Mouse (Mus musculus): ENCODE measurements around the gene Fbxl13.

The Fbxl13 gene

DNA sequence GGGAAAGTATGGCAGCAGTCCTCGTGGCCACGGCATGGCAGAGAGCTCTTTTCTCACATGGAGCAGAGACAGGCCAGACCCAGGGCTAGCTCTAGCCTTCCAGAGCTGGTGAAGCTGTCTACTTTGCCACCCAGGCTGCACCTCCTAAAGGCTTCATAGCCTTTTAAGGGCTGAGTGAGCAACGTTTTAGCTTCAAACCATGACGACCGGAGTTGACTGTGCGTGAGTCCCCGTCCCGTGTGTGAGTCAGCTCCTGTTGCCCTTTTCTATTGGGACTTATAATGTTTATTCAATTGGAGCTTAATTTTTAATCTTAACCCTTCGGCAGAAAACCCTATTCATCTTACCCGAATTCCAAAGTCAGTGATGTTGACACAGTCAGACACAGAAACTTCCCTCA, 145.3 kb downstream of the Fbxl13 start:
- no peak for DNase-seq (ENCODE audit: low read depth, low spot score)
- Histone ChIP-seq H3K36me3 (ENCODE audit: control insufficient read depth, insufficient read depth, low read length, poor library complexity, severe bottlenecking) (no peaks in the 10 kb centered on the region), H3K27me3 (ENCODE audit: control insufficient read depth, insufficient read depth, low read length, poor library complexity, severe bottlenecking) (no peaks in the 10 kb centered on the region)

DNA sequence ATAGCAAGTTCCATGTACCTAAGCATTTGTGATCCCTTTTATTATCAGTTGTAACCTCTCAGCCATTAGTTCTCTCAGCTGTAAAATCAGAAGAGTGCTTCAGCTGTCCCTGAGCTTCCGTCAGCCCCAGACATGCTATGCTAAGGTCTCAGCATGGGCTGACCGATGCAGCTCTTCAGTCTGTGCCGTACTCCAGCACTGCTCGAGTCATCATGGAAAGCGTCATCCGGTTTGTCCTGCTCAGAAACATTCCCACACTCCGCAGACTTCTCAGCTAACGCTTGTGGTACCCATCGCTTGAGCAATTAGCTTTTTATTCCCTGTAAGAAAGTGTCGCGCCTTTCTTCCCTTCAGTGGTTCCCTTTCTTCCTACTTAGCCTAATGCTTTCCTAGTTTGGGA, 146.5 kb downstream of the Fbxl13 start:
- H3K36me3 ChIP-seq (ENCODE audit: control insufficient read depth, insufficient read depth, low read length, poor library complexity, severe bottlenecking): no peaks in the 10 kb centered on the region
- no peak for DNase-seq (ENCODE audit: low read depth, low spot score)
- H3K27me3 ChIP-seq (ENCODE audit: control insufficient read depth, insufficient read depth, low read length, poor library complexity, severe bottlenecking): no peaks in the 10 kb centered on the region

DNA sequence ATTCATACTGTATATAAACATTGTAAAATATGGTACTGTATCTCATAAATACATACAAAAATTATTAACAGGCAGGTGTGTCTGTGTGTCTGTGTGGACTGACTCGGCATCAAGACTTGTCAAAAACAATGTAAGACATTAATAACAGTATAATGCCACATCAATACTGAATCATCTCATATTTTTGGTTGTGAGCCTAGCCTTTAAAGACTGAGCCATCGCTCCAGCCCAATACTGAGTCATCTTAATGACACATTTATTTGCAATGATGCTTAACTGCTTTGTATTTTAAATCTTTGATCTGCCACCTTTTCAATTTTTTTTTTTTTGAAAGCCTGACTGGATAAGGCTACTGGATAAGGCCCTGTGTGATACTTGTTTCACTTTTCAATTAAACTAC, 146.9 kb downstream of the Fbxl13 start:
- DNase-seq (ENCODE audit: low read depth, low spot score): no peak
- Histone ChIP-seq H3K36me3 (ENCODE audit: control insufficient read depth, insufficient read depth, low read length, poor library complexity, severe bottlenecking) (no peaks in the 10 kb centered on the region), H3K27me3 (ENCODE audit: control insufficient read depth, insufficient read depth, low read length, poor library complexity, severe bottlenecking) (no peaks in the 10 kb centered on the region)

DNA sequence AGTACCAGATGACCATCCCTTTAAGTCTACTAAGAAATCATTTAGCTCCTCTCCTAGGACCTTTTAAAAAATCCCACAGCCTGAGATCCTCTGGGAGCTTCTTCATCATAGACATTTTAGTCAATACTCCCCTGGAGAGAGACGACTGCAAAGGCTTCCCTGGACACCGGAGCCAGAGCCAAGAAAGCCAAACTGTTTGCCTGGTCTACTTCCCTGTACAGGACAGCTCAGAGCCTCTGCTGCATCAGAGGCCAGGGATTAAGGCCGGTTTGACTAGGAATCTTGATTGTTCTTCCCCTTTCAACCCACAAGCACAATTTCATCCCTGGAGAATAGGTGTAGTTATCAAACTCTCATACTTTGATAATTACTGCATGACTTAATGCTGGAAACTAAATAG, 148.6 kb downstream of the Fbxl13 start:
- DNase-seq (ENCODE audit: low read depth, low spot score): no peak
- no peaks in the 10 kb centered on the region for H3K36me3 ChIP-seq (ENCODE audit: control insufficient read depth, insufficient read depth, low read length, poor library complexity, severe bottlenecking)
- no peaks in the 10 kb centered on the region for H3K27me3 ChIP-seq (ENCODE audit: control insufficient read depth, insufficient read depth, low read length, poor library complexity, severe bottlenecking)

DNA sequence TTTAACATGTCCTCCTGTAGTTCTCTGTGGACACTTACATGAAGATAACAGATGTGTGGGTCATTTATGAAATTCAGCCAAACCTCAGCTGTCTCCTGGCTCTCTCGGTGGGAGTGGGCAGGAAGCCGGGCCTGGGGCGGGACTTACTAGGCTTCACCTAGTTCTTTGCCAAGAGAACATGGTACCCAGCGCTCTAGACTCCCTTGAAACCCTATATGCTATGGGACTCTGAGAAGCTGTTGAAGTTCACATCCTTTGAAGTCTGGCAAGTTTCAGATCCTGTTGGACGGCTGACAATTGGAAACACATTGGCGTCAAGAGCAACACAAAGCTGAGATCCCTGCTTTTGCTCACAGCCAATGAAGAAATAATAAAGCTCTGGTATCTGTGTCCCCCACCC, 149.1 kb downstream of the Fbxl13 start:
- Histone ChIP-seq H3K36me3 (ENCODE audit: control insufficient read depth, insufficient read depth, low read length, poor library complexity, severe bottlenecking) (no peaks in the 10 kb centered on the region), H3K27me3 (ENCODE audit: control insufficient read depth, insufficient read depth, low read length, poor library complexity, severe bottlenecking) (no peaks in the 10 kb centered on the region)
- DNase-seq (ENCODE audit: low read depth, low spot score): no peak

DNA sequence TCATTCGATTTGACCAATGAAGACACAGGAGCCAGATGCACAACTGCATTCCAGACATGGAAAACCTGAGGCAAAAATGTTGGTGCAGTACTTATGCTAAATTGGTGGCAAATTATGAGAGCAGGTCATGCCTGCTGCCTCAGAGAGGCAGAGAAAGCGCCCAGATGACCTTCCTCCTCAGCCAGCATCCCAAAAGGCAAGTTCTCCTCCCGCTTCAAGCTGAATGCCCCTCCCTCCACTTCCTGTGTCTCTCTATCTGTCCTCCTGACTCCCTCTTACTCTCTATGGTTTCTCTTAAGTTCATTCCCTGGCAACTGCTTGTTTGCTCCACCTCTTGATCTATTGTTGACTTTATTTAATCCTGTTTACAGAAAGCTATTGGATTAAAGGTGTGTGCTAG, 150.7 kb downstream of the Fbxl13 start:
- no peak for DNase-seq (ENCODE audit: low read depth, low spot score)
- no peaks in the 10 kb centered on the region for H3K27me3 ChIP-seq (ENCODE audit: control insufficient read depth, insufficient read depth, low read length, poor library complexity, severe bottlenecking)
- no peaks in the 10 kb centered on the region for H3K36me3 ChIP-seq (ENCODE audit: control insufficient read depth, insufficient read depth, low read length, poor library complexity, severe bottlenecking)

DNA sequence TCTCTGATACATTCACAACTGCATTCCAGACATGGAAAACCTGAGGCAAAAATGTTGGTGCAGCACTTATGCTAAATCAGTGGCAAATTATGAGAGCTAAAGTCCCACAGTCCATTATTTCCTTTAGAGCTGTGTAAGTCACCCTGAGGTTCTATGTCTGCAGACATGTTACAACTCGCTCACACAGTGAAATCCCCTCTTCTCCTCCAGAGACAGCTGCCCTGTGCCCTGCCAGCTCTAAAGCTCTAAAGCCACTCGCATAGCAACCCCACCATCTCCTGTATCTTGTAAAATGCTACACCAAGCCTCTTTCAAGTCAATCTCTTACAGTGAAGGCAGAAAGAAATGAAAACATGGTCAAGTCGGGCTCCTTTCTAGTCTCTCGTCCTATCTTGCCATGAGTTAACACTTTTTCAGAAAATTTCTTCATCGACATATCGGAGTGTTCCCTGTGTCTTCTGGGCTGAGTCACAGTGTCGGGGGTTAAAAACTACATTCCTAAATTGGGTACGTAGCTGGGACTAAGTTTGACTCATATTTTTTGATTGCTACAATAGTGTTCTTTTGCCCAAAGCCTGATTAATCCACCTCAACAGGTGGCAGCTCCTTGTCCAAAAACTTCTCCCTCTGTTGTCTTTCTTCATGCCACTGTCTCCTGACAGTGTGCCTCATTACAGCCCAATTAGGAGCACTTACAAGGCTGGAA, 152.0 kb downstream of the Fbxl13 start:
- DNase-seq (ENCODE audit: low read depth, low spot score): no peak
- Histone ChIP-seq H3K36me3 (ENCODE audit: control insufficient read depth, insufficient read depth, low read length, poor library complexity, severe bottlenecking) (no peaks in the 10 kb centered on the region), H3K27me3 (ENCODE audit: control insufficient read depth, insufficient read depth, low read length, poor library complexity, severe bottlenecking) (no peaks in the 10 kb centered on the region)

DNA sequence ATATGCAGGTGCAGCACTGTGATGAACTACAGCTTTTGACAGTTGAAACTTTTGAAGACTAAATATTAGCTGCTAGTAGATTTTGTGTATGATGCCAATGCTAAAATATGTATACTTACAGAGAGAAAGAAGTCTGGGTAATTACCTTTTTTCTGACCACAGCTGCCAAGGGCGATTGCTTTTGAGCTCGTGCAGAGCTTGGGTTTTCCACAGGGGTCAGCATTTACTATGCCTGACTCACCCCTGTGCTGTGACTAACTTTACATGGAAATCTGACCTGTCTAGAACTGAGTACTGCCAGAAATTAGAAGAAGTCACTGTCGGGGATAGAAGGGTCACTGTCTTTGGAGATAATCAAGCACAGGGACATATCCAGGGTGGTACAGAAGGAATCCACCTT, 153.2 kb downstream of the Fbxl13 start:
- H3K36me3 ChIP-seq (ENCODE audit: control insufficient read depth, insufficient read depth, low read length, poor library complexity, severe bottlenecking): no peaks in the 10 kb centered on the region
- DNase-seq (ENCODE audit: low read depth, low spot score): no peak
- no peaks in the 10 kb centered on the region for H3K27me3 ChIP-seq (ENCODE audit: control insufficient read depth, insufficient read depth, low read length, poor library complexity, severe bottlenecking)

DNA sequence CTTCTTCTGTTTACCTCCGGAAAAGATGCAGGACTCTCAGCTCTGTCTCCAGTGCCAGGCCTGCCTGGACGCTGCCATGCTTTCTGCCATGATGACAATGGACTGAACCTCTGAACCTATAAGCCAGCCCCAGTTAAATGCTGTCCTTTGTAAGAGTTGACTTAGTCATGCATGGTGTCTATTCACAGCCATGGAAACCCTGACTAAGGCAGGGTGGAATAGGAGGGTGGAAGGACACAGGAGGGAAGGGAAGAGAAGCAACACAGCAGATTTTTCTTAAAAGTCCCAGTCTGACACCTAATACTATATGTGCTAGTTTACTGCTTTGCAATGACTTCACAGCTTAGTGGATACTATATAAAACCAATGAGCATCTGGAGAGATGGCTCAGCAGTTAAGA, 154.0 kb downstream of the Fbxl13 start:
- no peaks in the 10 kb centered on the region for H3K27me3 ChIP-seq (ENCODE audit: control insufficient read depth, insufficient read depth, low read length, poor library complexity, severe bottlenecking)
- no peak for DNase-seq (ENCODE audit: low read depth, low spot score)
- no peaks in the 10 kb centered on the region for H3K36me3 ChIP-seq (ENCODE audit: control insufficient read depth, insufficient read depth, low read length, poor library complexity, severe bottlenecking)

DNA sequence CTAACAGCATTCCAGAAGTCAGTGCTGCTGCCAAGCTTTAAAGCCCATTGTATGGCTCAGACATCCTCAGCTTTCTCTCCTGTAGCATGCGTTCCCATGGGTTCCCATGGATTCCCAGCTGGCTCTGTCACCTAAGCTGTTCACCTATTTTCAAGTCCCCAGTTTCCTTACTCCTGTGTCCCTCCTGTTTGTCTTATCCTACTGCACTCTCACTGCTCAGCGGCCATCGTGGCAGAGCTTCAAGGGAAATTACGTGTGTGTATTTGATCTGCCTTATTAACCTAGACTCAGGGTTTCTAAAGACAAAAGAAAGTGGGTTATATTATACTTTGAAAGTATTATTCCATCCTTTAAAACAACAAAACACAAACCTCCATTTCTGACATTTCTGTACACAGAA, 156.3 kb downstream of the Fbxl13 start:
- DNase-seq (ENCODE audit: low read depth, low spot score): no peak
- Histone ChIP-seq H3K36me3 (ENCODE audit: control insufficient read depth, insufficient read depth, low read length, poor library complexity, severe bottlenecking) (no peaks in the 10 kb centered on the region), H3K27me3 (ENCODE audit: control insufficient read depth, insufficient read depth, low read length, poor library complexity, severe bottlenecking) (no peaks in the 10 kb centered on the region)

DNA sequence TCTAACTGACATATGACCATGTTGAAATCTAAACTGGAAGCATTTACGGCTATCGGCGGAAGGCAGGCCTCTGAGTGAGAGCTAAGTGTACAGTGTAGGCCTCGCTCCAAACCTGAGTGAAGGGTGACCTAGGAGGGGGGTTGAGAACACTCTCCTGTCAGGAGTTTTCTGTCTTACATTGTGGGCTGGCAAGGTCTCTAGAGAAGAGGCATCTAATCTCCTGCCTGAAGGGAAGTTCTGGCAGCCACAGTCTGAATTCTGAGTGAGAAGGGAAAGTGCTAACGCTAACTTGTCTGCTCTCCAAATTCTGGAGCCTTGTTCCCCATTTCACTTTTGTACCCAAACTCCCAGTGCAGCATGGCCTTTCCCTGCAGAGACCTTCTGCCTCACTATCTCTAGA, 156.9 kb downstream of the Fbxl13 start:
- Histone ChIP-seq H3K27me3 (ENCODE audit: control insufficient read depth, insufficient read depth, low read length, poor library complexity, severe bottlenecking) (no peaks in the 10 kb centered on the region), H3K36me3 (ENCODE audit: control insufficient read depth, insufficient read depth, low read length, poor library complexity, severe bottlenecking) (no peaks in the 10 kb centered on the region)
- DNase-seq (ENCODE audit: low read depth, low spot score): no peak

DNA sequence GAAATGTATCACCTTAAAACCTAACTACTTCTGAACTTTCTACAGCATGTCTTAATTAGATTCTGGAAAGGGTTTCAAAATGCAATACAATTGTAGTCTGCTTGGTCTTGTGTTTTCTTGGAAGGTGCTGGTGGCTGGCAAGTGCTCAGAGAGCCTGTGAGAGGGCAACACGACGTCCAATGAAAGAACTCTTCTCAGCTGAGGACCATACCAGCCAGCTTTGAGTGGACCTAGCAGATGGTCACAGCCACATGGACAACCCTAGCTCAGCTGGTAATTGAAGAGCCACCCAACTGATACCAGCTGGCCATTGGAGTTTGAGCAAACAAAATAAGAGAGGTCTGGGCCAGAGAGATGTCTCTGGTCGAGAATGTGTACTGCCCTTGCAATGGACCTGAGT, 157.7 kb downstream of the Fbxl13 start:
- DNase-seq (ENCODE audit: low read depth, low spot score): no peak
- no peaks in the 10 kb centered on the region for H3K36me3 ChIP-seq (ENCODE audit: control insufficient read depth, insufficient read depth, low read length, poor library complexity, severe bottlenecking)
- no peaks in the 10 kb centered on the region for H3K27me3 ChIP-seq (ENCODE audit: control insufficient read depth, insufficient read depth, low read length, poor library complexity, severe bottlenecking)

DNA sequence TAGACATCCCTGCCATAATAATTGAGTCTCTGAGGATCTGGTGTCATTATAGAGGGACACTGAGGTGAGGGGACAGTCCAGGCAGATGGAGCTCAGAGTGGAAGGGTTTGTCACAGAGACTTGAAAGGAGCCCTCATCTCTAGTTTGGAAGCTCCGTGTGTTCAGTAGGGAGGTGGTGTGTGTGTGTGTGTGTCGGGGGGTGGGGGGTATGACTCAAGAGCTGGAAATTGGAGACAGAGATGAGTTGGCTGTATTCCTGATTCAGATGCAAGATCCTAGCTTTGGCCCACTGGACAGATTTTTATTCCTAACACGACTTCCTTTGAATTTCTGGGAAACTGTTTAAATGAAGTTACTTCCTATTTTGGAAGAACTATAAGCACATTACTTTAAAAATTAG, 158.1 kb downstream of the Fbxl13 start:
- no peaks in the 10 kb centered on the region for H3K36me3 ChIP-seq (ENCODE audit: control insufficient read depth, insufficient read depth, low read length, poor library complexity, severe bottlenecking)
- no peaks in the 10 kb centered on the region for H3K27me3 ChIP-seq (ENCODE audit: control insufficient read depth, insufficient read depth, low read length, poor library complexity, severe bottlenecking)
- DNase-seq (ENCODE audit: low read depth, low spot score): no peak

DNA sequence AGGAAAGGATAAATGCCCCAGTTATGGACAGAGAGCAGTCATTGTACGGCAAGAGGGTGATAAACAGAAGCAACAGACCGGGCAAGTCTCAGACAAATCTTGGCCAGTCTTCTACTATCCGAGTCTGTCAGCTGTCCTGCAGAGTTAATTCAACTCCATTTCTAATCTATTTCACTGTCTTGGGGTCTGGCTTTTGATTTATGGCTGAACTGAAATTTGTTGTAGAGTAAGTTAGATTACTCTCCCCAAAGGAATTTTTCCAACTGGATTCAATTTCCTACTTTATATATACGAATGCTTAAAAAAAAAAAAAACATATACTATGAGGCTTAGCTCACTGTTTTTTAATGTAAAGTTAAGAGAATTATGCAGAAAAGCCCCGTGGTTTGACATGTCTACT, 158.6 kb downstream of the Fbxl13 start:
- no peaks in the 10 kb centered on the region for H3K36me3 ChIP-seq (ENCODE audit: control insufficient read depth, insufficient read depth, low read length, poor library complexity, severe bottlenecking)
- no peaks in the 10 kb centered on the region for H3K27me3 ChIP-seq (ENCODE audit: control insufficient read depth, insufficient read depth, low read length, poor library complexity, severe bottlenecking)
- no peak for DNase-seq (ENCODE audit: low read depth, low spot score)

DNA sequence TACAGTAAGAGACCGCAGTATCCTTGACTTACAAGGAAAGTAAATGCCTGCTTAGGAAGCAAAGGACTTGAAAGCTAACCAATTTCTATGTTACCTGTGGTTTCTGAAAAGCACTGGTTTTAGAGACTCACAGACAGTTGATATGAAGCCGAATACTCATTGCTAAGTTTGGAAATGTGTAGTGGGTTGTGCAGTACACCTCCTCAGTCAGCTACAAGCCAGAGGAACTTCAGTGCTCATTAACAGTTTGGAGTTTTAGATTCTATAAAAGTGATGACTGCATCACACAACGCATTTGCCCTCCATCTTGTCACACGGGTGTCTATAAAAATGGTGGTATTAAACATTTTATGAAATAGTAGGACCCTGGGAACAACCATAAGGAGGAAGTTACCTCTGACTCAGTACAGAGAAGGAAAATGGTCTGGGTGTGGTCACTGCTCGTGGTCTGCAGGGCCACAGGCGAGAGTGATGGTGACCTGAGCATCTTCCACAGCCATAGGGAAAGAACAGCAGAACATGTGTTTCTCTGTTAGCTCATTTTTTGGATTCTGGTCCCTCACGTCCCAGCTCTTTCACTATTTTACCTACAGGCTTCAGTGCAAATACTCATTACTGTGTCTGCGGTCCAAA, 160.1 kb downstream of the Fbxl13 start:
- Histone ChIP-seq H3K36me3 (ENCODE audit: control insufficient read depth, insufficient read depth, low read length, poor library complexity, severe bottlenecking) (no peaks in the 10 kb centered on the region), H3K27me3 (ENCODE audit: control insufficient read depth, insufficient read depth, low read length, poor library complexity, severe bottlenecking) (no peaks in the 10 kb centered on the region)
- DNase-seq (ENCODE audit: low read depth, low spot score): no peak

DNA sequence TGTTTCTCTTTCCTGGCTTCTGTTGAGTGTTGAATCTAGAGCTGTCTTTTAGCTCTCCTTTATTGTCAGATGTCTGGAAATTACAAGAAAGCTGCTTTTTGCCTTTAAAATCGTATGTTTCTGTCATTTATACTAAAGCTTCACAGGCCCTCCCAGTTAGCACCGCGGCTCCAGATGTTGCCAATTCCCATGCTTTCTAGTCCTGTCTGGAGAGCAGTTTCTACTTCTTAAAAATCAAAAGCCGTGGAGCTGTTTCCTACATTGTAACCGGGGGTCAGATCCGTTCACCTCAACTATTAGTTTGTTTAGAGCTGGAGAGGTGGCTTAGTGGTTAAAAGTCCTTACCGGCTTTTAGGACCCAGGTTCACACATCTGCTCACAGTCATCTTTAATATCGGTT, 162.2 kb downstream of the Fbxl13 start:
- no peak for DNase-seq (ENCODE audit: low read depth, low spot score)
- Histone ChIP-seq H3K36me3 (ENCODE audit: control insufficient read depth, insufficient read depth, low read length, poor library complexity, severe bottlenecking) (no peaks in the 10 kb centered on the region), H3K27me3 (ENCODE audit: control insufficient read depth, insufficient read depth, low read length, poor library complexity, severe bottlenecking) (no peaks in the 10 kb centered on the region)
